Mouse (Mus musculus): ENCODE data around the gene Dip2a.

DNA sequence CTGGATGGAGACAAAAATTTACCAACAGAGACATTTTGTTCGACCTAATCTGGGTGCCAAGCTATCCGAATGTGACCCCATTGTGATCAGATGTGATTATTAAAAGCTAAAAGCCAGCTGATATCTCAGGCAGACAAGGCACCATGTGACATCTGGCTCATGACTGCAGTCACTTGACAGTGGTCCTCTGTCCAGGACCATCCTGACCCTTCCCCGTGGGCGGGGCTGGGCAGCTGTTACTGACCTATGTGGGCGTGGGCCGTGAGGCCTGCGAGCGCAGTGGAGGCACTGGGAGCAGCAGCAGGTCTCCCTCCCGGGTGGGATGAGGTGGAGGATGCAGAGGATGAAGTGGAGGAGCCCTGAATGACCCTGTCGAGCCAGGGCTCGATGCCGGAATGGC lies 27.5 kb downstream of the Dip2a start:
- TF ChIP-seq GATA1 (IDR thresholded peaks at IDR 0.05; ENCODE audit: borderline replicate concordance, low read length) (no peak), FLI1 (IDR thresholded peaks at IDR 0.05; ENCODE audit: low read length) (no peak)

Measured in megakaryocyte, embryonic 14.5 days (primary cell).